Mouse (Mus musculus) mesoderm, embryonic 11.5 days (tissue): ENCODE measurements at regions not wholly inside any gene's neighbourhood (a gene's known extent, or its start where the extent isn't known, plus 50 kb on each side); places are given as distances from the start of the nearest gene placed in this dataset.

ENCODE experiments used
- DNase-seq: peaks from one replicate; pipeline ENCODE4 v3.0.0-alpha.2; 2012; ENCODE audit warnings: low read depth, low spot score

GRCm38 (mm10) chr19:50766171-50766570 is 87.7 kb upstream of the Sorcs1 start:
- DNase-seq = peak; percentile 4
